Mouse (Mus musculus): Measurements from ENCODE around the gene Serpina5.
"Not testable (repeated sequence)": the region's sequence is repeated elsewhere in the genome, so short reads cannot be mapped to it uniquely, and the experiment has no call there.

Gene Serpina5

DNA sequence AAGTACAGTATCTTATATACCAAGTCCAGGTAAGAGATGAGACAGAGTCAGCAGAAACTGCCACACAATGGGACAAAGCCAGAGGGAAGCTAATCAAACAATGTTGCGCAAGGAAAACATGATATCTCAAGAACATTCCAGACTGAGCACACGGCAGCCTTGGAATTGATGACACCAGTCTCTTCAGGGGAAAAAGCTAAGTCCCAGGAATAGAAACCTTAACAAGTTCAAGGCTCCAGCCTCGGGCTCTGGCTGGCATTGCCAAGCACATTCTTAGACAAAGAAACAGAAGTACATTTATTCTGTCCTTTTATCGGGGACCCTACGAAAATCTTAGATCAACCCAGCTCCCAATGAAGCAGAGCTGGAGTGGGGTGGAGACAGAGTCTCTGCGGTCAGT is at the start of gene Serpina5:
Serpina5 (plus strand) TSS at position 346 of the 400 bp plus-strand sequence.
- no peak for DNase-seq

DNA sequence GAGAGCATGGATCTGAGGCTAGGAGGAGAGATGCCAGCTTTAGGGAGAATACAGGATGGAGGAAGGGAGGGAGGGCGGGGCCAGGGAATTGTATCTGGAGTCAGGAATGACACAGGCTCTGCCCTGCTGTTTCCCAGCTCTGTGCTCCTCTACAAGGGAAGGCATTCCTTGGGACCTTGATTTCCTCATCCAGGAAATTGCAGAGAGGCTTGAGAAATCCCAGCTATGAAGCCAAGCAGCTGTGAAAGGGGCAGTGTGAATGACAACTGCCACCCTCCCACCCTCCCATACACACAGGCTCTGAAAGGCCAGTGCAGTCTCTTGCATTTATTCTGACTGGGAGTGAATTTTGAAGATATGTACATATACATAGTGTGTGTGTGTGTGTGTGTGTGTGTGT is 46.9 kb upstream of the Serpina5 start:
- no peak for DNase-seq

DNA sequence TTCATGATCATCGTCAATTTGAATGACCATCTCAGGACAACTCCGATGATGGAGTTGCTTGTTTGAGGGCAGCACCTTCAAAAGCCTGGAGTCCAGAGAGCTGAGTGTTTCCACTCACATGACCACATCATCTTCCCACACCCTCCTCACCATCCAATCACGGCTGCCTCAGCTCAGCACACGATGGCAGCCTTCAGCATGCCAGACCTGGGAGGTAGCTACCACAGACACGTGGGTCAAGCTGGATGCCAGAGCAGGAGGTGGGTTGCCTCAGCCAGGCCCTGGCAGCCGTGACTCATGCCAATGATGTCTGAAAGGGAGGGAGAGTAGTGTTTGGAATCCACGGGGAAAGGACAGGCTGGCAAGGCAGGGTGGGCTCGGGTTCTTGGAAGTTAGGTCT is 45.2 kb upstream of the Serpina5 start:
- no peak for DNase-seq

DNA sequence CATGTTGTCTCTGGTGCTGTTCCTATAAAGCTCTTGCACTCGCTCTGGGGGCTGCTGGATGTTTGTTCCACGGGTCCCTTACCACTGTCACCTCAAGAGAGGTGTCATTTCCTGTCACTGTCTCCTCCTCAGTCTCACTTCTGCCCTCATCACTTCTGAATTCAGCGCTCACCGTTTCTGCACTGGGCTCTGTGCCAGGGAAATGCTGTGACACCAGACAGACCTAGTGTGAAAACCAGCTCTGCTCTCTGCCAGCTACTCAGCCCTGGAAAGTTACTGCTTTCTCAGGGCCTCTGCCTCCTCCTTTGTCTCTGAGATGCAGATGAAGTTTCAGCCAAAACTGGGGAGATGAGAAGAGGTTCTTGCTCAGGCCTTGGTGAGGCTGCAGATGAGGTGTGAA is 43.9 kb upstream of the Serpina5 start:
- DNase-seq: no peak

DNA sequence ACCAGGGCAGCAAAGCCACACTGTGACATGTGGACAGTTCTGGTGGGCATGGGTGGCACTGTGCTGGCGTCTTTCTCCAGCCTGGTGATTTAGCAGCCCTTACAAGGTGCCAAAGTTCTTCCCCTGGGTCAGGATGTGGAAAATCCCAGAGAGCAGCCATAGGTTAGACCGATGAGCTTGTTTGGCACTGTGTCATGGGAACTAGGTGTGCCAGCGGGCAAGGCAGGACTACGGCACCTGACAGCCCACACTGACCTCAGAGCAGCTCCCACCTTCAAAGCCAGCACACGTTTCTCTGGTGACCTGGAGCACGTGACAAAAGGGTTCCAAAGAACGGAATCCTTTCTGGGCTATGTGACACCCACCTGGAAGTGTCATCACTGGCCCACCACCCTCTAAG is 43.4 kb upstream of the Serpina5 start:
- no peak for DNase-seq

DNA sequence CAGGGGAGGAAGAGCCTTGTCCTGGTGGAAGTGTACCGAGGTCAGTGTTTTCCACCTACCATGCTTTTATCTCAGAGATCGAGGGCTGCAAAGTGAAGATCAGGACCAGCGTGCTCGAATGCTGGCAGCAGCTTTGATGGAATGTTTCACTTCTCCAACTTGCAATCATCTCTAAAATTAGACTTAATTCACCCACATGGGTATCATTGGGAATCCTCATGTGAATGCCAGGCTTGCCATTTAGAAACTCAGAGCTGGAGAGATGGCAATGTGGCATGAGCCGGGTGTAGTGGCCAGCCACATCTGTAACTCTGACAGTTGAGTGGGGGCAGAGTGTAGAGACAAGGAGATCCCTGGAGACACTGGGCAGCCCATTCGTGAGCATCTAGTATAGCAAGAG is 40.8 kb upstream of the Serpina5 start:
- DNase-seq: no peak

DNA sequence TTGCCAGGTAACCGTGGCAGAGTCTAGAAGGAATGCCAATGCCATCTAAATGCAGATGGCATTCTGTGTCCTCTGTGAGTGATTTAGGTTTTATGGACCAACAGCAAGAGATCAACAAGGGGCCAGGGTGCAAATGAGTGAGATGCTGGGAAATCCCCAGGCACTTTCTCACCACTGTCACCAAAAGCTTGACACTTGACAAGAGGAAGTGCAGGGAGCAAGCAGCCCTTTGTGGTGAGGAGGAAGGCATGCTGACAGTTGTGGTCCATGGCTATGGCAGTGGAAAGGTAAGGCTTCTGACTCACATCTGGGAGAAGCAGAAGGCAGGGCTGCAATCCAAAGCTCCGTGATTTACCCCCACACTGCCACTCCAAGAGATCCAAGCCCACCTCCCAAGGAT is 39.1 kb upstream of the Serpina5 start:
- no peak for DNase-seq

DNA sequence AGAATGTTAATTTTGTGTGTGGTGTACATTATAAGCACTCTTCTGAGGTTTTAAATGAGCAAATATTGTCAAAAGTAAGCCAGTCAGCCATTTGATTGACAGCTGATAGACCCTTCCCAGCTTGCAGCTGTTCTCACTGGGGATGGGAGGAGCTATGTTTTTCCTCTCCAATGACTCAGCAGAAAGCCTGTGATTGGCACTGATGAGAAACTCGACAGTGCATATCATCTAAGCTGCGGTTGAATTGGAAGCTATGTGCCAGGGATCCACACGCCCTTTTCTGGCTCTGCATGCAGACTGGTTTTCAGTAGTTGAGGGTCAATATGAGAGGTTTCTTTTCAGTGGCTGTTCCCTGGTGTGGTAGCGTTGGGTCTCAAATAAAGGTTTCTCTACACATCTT is 36.4 kb upstream of the Serpina5 start:
- DNase-seq: no peak

DNA sequence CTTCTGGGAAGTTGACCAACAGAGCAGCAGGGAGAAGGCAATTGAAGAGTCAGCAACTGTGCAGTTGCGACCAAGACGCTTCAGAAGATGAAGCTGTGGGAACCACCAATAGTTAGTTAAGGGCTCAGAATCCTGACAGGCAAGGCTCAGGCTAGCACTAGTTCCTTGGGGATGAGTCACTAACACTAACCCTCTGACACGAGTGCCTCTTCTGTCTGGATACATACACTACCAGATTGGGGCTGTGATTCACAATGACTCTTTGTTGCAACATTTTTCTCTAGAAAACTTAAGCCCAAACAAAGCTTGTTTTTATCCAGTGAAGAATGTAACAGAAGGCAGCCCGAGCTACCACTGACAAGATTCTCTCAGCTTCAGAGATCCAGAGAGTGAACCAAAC is 35.9 kb upstream of the Serpina5 start:
- no peak for DNase-seq

DNA sequence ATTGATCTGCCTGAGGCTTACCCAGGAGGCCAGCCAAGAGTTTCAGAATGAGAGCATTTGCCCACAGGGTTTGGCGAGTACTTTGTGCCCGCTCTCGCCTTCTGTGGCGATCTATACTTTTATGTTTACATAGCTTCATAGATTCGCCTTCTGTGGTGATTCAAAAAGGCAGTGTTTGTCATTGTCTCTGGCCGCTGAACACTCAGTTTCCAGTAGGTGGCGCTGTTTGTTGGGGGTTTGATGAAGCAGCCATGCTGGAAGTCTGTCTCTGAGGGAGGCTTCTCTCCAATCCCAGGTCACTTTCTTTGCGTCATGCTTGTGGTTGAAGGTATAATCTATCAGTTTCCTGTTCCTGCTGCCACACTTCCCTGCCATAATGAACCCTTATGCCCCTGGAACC is 34.7 kb upstream of the Serpina5 start:
- DNase-seq: peak; percentile 33 to 64

DNA sequence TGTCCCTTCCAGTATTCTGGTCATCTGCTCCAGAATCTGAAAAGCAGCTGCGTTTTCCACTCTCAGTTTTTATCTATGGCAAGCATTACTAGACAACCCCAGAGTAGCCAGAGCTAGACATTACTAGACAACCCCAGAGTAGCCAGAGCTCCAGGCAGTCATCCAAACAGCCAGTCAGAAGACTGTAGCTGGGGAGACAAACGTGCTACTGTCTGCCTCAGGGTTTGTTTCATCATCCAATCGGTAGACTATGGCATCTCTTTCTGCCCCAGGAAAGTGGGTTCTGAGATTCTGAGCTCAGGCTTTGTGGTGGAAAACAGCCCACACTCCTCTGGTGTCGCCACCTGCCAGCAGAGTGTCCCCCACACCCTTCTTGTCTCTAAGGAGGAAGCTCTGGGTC is 33.4 kb upstream of the Serpina5 start:
- DNase-seq: peak; percentile 28 to 31

DNA sequence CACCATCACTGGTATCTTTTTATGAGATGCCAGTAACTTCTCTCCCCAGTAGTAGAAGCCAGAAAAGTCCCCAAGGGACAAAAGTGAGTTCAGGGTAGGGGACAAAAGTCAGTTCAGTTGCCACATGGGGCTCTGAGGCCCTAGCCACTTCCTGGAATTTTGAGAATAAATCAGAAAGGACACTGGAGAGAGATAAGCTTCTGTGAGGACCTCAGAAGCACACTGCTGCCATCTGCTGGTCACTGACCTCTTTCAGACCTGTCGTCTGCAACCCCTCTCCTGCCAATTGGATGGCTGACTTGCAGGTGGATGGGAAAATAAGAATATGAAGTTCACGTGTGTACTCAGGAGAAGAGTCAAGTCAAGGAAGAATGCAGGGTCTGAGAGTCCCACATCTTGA is 31.3 kb upstream of the Serpina5 start:
- DNase-seq: peak; percentile 50 to 76

DNA sequence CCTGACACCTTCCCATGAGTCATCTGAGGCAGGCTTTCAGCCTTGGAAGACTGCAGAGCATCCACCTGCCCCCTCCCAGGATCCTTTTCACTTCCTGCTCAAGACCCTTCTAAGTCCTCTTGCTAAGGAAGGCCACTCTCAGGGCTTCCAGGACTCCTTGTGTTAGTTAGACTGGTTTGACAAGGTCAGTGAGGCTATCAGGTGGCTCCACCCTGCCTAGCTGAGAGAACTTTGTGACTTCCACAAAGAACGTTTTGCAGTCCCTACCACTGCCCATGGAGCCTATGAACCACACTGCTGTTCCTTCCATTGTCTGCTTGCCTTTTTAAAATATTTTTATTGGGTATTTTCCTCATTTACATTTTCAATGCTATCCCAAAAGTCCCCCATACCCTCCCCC is 29.2 kb upstream of the Serpina5 start:
- no peak for DNase-seq

DNA sequence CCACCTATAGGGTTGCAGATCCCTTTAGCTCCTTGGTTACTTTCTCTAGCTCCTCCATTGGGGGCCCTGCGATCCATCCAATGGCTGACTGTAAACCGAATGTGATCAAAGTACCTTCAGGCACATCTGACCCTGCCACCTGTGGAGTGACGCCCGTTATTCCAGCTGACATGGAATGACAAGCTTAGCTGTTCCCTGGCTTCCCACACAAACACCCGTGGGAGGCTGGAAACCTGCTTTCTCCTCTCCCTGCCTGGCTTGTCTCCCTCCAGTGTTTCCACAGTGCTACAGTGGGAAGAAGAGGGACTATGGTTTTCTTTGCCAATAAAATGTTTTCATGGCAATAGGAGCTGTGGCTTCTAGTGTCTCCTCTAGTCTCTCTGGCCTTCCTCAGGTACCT is 28.6 kb upstream of the Serpina5 start:
- DNase-seq: no peak

DNA sequence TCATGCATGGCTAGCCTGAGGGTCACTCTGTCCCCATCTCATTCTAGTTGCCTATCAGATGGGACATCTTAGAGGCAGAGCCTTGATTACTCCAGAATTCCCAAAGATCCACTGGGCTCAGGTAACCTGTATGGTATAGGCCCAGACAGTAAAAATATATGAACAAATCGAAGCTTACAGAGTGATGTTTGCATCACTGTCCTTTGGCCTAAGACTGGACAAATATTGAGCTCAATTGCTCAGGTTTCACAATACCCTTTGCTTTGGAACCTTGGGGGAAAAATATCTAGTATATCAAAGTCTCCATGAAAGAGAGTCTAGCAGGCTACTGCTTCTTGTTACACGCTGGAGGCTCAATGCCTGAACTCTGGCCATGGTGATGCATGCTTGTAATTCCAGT is 10.8 kb upstream of the Serpina5 start:
- no peak for DNase-seq

DNA sequence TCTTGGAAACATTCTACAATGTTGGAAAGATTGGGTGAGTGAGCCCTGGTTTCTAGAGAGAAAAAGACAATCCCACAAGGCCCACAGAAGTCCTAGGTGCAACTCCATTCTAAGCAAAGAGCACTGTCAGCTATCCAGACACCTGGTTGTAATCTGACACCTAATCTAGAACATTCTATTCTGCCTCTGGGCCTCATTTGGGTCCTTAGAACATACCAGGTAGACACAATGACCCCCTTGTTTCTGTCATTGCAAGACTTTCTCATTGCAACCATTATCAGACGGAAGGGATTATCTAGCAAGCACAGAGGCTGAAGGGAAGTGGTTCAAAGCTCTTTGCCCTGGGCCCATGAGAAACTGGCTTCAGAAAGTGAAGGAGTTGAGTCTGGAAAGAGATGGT is 9.6 kb upstream of the Serpina5 start:
- DNase-seq: no peak

DNA sequence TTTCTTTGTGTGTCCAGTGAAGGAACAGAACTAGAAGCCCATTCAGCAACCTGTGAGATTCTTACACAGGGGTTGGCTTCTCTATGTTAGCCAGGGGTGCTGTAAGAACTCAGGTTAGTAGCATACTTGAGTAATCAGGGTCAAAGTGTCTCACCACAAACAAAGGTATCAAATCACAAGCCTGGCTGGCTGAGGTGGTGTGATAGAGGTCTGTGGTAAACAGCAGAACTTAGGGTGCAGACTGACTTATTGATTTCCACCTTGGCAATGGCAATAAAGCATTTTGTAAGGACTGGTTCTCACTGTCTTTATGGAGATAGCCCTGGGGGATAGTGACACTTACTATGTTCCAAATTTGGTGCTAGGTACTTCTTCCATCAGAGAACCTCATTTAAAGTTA is 4.9 kb downstream of the Serpina5 start:
- no peak for DNase-seq

DNA sequence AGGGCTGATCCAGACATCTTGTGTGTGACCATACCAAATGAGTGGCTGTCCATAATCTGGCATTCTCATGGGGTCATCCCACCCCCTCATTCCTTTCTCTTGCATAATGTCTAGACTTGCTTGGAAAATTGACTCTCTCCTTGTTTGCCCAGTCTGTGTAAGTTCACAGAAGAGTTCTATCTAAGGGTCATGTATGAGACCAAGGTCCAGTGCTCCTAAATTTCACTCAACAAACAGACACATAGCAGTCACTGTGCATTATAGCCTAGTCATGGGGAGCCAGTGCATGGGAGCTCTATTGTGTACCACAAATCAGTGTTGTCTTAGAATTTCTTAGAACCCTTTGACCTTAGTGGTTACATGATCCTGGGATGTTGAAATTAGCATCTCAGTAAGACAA is 6.0 kb downstream of the Serpina5 start:
- DNase-seq: no peak

DNA sequence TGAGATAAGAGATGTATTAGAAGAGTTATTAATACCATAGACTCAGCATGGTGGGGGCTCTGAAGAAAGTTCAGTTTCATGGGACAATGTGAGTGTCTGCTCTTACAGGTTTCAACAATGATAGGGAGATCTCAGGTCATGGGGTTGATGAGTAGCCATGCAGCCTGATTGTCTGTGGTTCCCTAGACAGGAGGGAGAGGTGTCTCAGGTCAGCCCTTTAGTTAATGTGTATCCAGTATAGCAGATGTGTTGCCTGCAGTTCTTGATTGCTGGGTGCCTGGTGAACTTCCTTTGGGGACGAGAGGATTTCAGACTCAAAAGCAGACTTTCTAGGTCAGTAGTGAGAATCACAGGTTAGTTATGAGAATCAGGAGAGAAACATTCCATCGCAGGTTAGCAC is 7.6 kb downstream of the Serpina5 start:
- DNase-seq: peak; percentile 47 to 65

DNA sequence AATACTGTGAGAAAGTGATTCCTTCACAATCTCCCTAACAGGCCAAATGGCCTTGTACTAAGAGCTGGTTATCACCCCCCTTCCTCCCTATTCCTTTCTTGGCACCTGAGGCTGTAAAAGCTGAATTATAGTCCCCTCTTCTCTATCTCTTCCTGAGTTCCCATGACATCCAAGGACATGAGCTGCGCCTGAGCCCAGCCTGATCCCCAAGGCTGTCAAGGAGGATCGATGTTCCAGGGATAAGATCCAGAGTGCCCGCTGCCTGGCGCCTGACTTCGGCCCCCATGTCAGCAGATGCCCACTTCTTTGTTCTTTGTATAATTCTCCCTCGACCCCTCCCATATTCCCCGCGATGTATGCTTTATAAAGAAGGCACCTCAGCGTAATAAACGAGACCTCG is 11.4 kb downstream of the Serpina5 start, which contains the start of gene Serpina3a:
Serpina3a (plus strand) TSS at position 392 of the 400 bp plus-strand sequence.
- DNase-seq: not testable (repeated sequence)

DNA sequence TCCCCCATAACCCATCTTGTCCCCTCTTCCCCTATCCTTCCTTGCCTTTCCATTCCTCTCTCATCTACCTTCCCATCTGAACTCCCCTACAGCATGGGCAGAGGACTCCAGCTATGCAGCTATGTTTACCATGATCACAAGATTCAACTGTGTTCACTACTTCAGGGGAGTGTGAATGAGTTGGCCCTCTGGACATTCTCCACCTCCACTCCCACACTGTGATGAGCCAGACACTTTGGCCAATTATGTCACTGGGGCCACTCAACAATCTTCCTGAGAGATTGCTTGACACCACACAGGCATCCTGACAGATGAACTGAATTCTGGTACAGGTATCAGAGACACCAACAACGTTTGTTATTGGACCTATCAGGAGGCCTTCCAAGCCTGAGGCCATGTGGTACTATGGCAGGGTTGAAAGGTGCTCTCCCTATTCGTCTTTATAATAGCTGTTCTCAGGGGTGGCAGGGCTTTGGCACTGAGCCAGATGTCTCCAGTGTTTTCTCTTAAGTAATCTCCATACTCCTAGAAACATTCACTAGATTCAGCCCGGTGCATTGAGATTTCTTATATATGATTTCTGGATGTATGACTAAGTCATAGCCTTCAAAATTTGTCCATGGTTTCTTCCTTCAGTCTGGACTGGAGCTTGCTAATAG is 14.1 kb downstream of the Serpina5 start:
- no peak for DNase-seq

DNA sequence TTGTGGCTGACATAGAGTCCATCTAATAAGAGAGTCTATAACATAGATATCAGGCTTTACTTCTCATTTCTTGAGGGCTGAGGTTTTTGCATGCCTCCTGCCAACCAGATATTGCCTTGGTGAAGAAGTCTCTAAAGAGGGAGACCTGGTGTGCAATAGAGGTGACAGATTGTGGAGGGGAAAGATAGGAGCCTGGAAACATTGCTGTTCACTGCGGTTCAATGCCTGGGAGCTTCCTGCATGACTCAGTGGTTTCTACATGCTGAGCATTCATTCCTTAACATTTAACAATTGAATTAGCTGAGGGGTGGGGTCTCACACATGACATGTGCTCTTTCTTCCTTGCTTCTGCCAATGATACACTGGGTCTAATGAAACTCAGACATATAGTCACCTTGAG is 22.2 kb downstream of the Serpina5 start:
- no peak for DNase-seq

DNA sequence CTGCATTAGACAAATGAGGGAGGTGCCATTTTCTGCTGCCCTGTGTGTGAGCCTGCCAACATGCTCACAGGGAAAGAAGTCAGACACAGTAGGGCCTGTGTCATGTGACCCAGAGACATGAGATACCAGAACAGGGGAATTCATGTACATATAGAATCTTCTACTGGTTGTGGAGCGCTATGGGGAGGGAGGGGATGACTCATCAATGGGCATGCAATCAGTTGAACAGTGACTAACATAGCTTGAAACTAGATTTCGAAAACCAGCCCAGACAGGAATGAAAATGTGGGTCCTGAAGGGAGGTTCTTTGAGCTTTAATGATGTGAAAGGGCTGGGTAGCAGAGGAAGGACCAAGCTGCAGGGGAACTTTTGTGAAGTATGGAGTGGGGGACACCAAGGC is 23.1 kb downstream of the Serpina5 start:
- DNase-seq: no peak

DNA sequence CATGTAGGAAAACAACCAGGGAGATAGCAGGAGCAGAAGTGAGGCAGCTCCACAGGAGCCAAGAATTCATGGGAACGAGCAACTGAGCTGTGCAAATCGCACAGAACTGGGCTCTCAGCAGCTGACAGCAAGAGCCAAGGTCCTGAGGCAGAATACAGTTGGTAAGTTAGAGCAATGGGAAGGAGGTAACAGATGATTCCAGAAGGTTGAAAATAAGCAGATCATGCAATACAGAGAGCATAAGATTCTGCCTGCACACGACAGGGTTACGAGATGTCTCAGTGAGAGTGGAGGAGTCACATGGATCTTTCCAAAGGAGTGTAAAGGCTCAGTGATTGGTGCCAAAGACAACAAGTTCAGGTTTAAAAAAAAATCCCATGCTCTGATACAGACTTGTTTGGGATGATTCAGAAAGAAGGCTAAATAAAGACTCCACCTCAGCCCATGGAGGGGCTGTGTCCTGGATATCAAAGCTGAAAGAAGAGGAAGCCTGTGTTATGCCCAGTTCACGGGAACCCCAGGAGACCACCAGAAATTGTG is 24.2 kb downstream of the Serpina5 start:
- DNase-seq: no peak

DNA sequence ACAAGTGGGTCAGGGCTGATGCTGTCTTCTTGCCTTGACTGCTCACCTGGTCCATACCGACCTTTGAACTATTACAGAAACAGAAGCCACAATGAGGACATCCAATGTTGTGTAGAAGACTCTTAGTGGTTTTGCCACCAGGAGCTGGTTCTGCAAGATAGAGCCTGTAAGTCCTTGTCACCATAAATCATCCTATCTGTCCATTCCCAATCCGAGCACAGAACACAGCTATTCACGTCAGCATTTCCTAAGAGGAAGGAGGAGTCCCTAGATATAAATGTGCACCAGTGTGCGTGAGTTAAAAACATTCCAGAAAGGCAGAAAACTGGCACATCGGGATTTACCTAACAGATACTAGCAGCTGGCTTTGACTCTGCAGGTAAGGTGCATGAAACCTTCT is 26.8 kb downstream of the Serpina5 start, which contains the start of gene Serpina3b:
Serpina3b (plus strand) TSS at position 301 of the 400 bp plus-strand sequence.
- DNase-seq: no peak

Data from kidney, adult 8-10 months (tissue).